Mouse (Mus musculus) heart, embryonic 16.5 days (tissue): ENCODE data around the gene Pym1. TPM values are rescaled to one million over a fixed set of nuclear protein-coding genes. Genes with fewer than 3 reads are reported as not detected.

ENCODE experiments used
- ATAC-seq: fragments of 200-750 bp; cut with Nextera tagmentation; replicated peaks from 2 replicates; pipeline ENCODE4 v1.8.0; 2017; ENCODE audit warnings: moderate number of reproducible peaks; ENCODE audit not compliant: insufficient read depth, low FRiP score; ENCODE audit errors: extremely low read depth
- H3K27ac ChIP-seq: fragments of 300-500 bp; sonication (generic); 2 replicates; pipeline ENCODE4 v1.5.1; 2014; ENCODE audit warnings: mild to moderate bottlenecking, low read length, control low read depth, moderate library complexity
- H3K27me3 ChIP-seq: fragments of 300-500 bp; sonication (generic); 2 replicates; pipeline ENCODE4 v1.6.1; 2014; ENCODE audit warnings: low read length, mixed read lengths; ENCODE audit not compliant: control insufficient read depth, insufficient read depth
- H3K36me3 ChIP-seq: fragments of 300-500 bp; sonication (generic); 2 replicates; pipeline ENCODE4 v1.6.1; 2014; ENCODE audit not compliant: control insufficient read depth, insufficient read depth
- H3K4me1 ChIP-seq: fragments of 300-500 bp; sonication (generic); 2 replicates; pipeline ENCODE4 v1.6.1; 2014; ENCODE audit warnings: low read length, mixed read lengths; ENCODE audit not compliant: control insufficient read depth, insufficient read depth
- H3K4me2 ChIP-seq: fragments of 300-500 bp; sonication (generic); 2 replicates; pipeline ENCODE4 v1.6.1; 2014; ENCODE audit warnings: low read depth, mild to moderate bottlenecking, control low read depth, low read length
- H3K4me3 ChIP-seq: fragments of 300-500 bp; sonication (generic); 2 replicates; pipeline ENCODE4 v1.5.1; 2014; ENCODE audit warnings: mild to moderate bottlenecking, control low read depth, low read length
- H3K9ac ChIP-seq: fragments of 300-500 bp; sonication (generic); 2 replicates; pipeline ENCODE4 v1.6.1; 2014; ENCODE audit warnings: low read length, control low read depth
- H3K9me3 ChIP-seq: fragments of 300-500 bp; sonication (generic); replicated peaks from 2 replicates; pipeline ENCODE4 v1.6.1; 2016; ENCODE audit warnings: low read length; ENCODE audit not compliant: control insufficient read depth
- WGBS: fragments of 180-500 bp; shearing (Covaris S2); extraction: QIAGEN DNeasy Blood & Tissue Kit; methylation state at CpG from one replicate; pipeline ENCODE4 v1.1.7; 2014; 5-methylcytosine and 5-hydroxymethylcytosine counted together
- polyA plus RNA-seq: library from polyadenylated mRNA; unstranded; fragments of >200 nt; fragmentation: Nextera tagmentation; extraction: Ambion mirVana; gene quantifications from 2 replicates; pipeline ENCODE4 v1.2.1, GENCODE M21; 2015

Pym1 gene
- polyA plus RNA-seq, 1 experiment from 2014 or later: 20.3 TPM

DNA sequence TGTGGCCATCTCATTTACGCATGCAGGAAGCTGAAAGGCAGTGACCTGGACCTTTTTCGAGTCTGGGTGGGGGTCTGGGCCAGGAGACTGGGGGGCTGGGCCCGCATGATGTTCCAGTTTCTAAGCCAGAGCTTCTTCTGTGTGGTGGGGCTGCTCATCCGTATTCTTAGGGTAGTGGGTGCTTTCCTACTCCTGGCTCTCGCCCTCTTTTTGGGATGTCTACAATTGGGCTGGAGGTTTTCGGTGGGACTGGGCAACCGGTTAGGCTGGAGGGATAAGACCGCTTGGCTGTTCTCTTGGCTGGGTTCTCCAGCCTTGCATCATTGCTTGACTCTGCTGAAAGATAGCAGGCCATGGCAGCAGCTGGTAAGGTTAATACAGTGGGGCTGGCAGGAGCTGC is 59.3 kb downstream of the Pym1 start:
- peaks cover 9% of the 10 kb centered on the region for H3K36me3 ChIP-seq
- 86% methylated on average over 8 of the region's 8 CpGs for WGBS
- H3K4me2 ChIP-seq: peak overlapping the region; percentile 76
- H3K4me1 ChIP-seq: peaks cover 46% of the 10 kb centered on the region
- no peaks in the 10 kb centered on the region for H3K9me3 ChIP-seq
- peak overlapping the region; percentile 70 for H3K9ac ChIP-seq
- peak overlapping the region; percentile 12; the same call in 1 of the 2 replicates for H3K27ac ChIP-seq
- no peaks in the 10 kb centered on the region for H3K27me3 ChIP-seq
- no peak for ATAC-seq
- peak overlapping the region; percentile 87 for H3K4me3 ChIP-seq

Other genes starting within 250 kb of the Pym1 start
- 4.2 and 4.4 TPM in 2 replicates for gene Myl6b, start 249.2 kb upstream of the Pym1 start, polyA plus RNA-seq
- gene Esyt1, start 222.0 kb upstream of the Pym1 start, polyA plus RNA-seq: 22.5 and 25.7 TPM in 2 replicates
- gene Zc3h10, start 200.1 kb upstream of the Pym1 start, polyA plus RNA-seq: 8.4 and 9.5 TPM in 2 replicates
- 1,776 and 2,205 TPM in 2 replicates for gene Rpl41, start 198.6 kb upstream of the Pym1 start, polyA plus RNA-seq
- 125 and 150 TPM in 2 replicates for gene Pa2g4, start 181.9 kb upstream of the Pym1 start, polyA plus RNA-seq
- gene Erbb3, start 158.2 kb upstream of the Pym1 start, polyA plus RNA-seq: 3.9 and 5.4 TPM in 2 replicates
- gene Rps26, start 121.1 kb upstream of the Pym1 start, polyA plus RNA-seq: 316 and 332 TPM in 2 replicates
- gene Ikzf4, start 101.9 kb upstream of the Pym1 start, polyA plus RNA-seq: 1.1 and 1.5 TPM in 2 replicates
- 15.0 and 15.3 TPM in 2 replicates for gene Suox, start 73.8 kb upstream of the Pym1 start, polyA plus RNA-seq
- 69.8 and 73.5 TPM in 2 replicates for gene Rab5b, start 51.6 kb upstream of the Pym1 start, polyA plus RNA-seq
- 1.7 and 2.8 TPM in 2 replicates for gene Pmel, start 43.7 kb upstream of the Pym1 start, polyA plus RNA-seq
- 90.7 and 93.6 TPM in 2 replicates for gene Cdk2, start 42.9 kb upstream of the Pym1 start, polyA plus RNA-seq
- gene Dgka, start 3.0 kb upstream of the Pym1 start, polyA plus RNA-seq: 9.5 and 12.3 TPM in 2 replicates
- gene Mmp19, start 43.0 kb downstream of the Pym1 start, polyA plus RNA-seq: 1.3 and 2.4 TPM in 2 replicates
- 40.3 and 42.2 TPM in 2 replicates for gene Dnajc14, start 56.2 kb downstream of the Pym1 start, polyA plus RNA-seq
- 16.2 and 18.1 TPM in 2 replicates for gene Tmem198b, start 56.5 kb downstream of the Pym1 start, polyA plus RNA-seq
- 154 and 169 TPM in 2 replicates for gene Sarnp, start 69.4 kb downstream of the Pym1 start, polyA plus RNA-seq
- 41.4 and 43.0 TPM in 2 replicates for gene Ormdl2, start 73.8 kb downstream of the Pym1 start, polyA plus RNA-seq
- gene Gdf11, start 143.8 kb downstream of the Pym1 start, polyA plus RNA-seq: 1.7 and 2.0 TPM in 2 replicates
- gene Cd63, start 153.1 kb downstream of the Pym1 start, polyA plus RNA-seq: 402 and 430 TPM in 2 replicates
- gene Rdh5, start 175.0 kb downstream of the Pym1 start, polyA plus RNA-seq: 13.0 and 14.6 TPM in 2 replicates
- 224 and 225 TPM in 2 replicates for gene Bloc1s1, start 176.1 kb downstream of the Pym1 start, polyA plus RNA-seq
- gene Itga7, start 185.9 kb downstream of the Pym1 start, polyA plus RNA-seq: 10.3 and 11.9 TPM in 2 replicates
- 0.67 TPM in 1 of 2 replicates, not detected in the other for gene Mettl7b, start 213.1 kb downstream of the Pym1 start, polyA plus RNA-seq
- not detected in 2 replicates for gene Olfr9, start 241.5 kb downstream of the Pym1 start, polyA plus RNA-seq